ENCODE assay signal across 38 mouse cellular contexts in the genomic region with DNA sequence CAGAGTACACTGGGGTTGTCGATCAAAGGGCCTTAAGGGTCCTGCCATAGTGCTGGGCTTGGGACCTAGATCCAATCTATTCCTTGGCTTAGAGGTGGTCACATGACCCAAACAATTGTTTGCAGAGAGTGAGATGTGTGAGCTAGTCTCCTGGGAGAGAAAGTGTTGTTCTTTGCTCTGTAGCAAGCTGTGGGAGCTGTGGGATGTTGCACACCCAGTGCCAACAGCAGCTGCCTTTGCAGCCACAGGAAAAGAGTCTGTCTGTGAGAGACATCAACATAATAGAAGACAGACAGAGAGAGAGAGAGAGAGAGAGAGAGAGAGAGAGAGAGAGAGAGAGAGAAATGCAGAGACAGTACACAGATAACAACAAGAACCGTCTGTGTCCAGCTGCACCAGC. TPM values are rescaled to one million over a fixed set of nuclear protein-coding genes. Genes with fewer than 3 reads are reported as not detected.
DNase-seq lines count a peak whose midpoint lies in the region; ATAC-seq and TF ChIP-seq lines count a peak whose summit lies in the region.
"Had no signal": no experiment of that assay in that cellular context is flagged by ENCODE, and none has a peak within 500 bp of the region (broad histone marks: within the 10 kb centered on the region; RNA-seq: fewer than 3 reads in every experiment).

No protein-coding gene starts in this region.

- H3K9me3 ChIP-seq in lung, postnatal 0 days (ENCODE audit: low read length), result no peaks in the 10 kb centered on the region
- H3K9me3 ChIP-seq: embryonic facial prominence, embryonic 13.5 days; forebrain, embryonic 10.5 days; G1E; heart, embryonic 13.5 days; kidney, embryonic 15.5 days; limb, embryonic 13.5 days; midbrain, embryonic 13.5 days had no signal

- TF ChIP-seq CTCF in lung, postnatal 0 days (IDR thresholded peaks at IDR 0.05), result no peak

- WGBS in lung, postnatal 0 days, result 49% methylated on average over 2 of the region's 2 CpGs

- H3K4me2 ChIP-seq in lung, postnatal 0 days (replicated peaks; ENCODE audit: low read depth, low read length), result no peak overlapping the region
- H3K4me2 ChIP-seq: embryonic facial prominence, embryonic 13.5 days; heart, embryonic 13.5 days; hindbrain, embryonic 14.5 days; kidney, embryonic 15.5 days; limb, embryonic 13.5 days; liver, embryonic 11.5 days; midbrain, embryonic 13.5 days had no signal

- peak; percentile 71 for ATAC-seq in frontal cortex, adult (ENCODE audit: low TSS enrichment)
- 0 out of 2 replicates have a peak, but pooled peaks have one; percentile 6 for ATAC-seq in lung, postnatal 0 days
- ATAC-seq: midbrain, embryonic 13.5 days had no signal

- TF ChIP-seq EP300 in lung, postnatal 0 days (IDR thresholded peaks at IDR 0.05), result no peak

- H3K9ac ChIP-seq in lung, postnatal 0 days (replicated peaks; ENCODE audit: low read depth), result no peak overlapping the region
- H3K9ac ChIP-seq: embryonic facial prominence, embryonic 13.5 days; forebrain, postnatal 0 days; heart, embryonic 13.5 days; hindbrain, embryonic 14.5 days; kidney, embryonic 15.5 days; limb, embryonic 13.5 days; midbrain, embryonic 13.5 days had no signal

- no peak overlapping the region for H3K4me3 ChIP-seq in lung, postnatal 0 days (ENCODE audit: low read depth, low read length)
- H3K4me3 ChIP-seq: embryonic facial prominence, embryonic 13.5 days; forebrain, embryonic 10.5 days; heart, adult 2 months; heart, embryonic 13.5 days; kidney, embryonic 15.5 days; limb, embryonic 13.5 days; midbrain, embryonic 13.5 days had no signal

- H3K27me3 ChIP-seq in lung, postnatal 0 days (replicated peaks; ENCODE audit: insufficient read depth, low read length), result no peaks in the 10 kb centered on the region
- H3K27me3 ChIP-seq: embryonic facial prominence, embryonic 13.5 days; heart, embryonic 13.5 days; kidney, embryonic 15.5 days; limb, embryonic 13.5 days; midbrain, embryonic 13.5 days had no signal

- DNase-seq in frontal cortex, postnatal 25 days (ENCODE audit: low spot score in 2 of 2), result no peak
- peak; percentile 55 for DNase-seq in layer of hippocampus, adult 9-11 months
- no peak for DNase-seq in layer of hippocampus, postnatal 25 days (ENCODE audit: extremely low spot score in 1 of 2, low spot score in 1 of 2)
- DNase-seq in lung, postnatal 0 days (ENCODE audit: low spot score), result peak; percentile 37
- DNase-seq in lung, postnatal 36 days, result no peak
- DNase-seq in embryo, embryonic 10.5 days (ENCODE audit: low spot score), result no peak
- DNase-seq: adrenal gland, adult 8-10 months; cerebellum, adult 8-10 months; cerebellum, postnatal 36 days; forebrain, postnatal 0 days; gastrocnemius, postnatal 36 days; heart, adult 2 months; heart, postnatal 10 days; kidney, adult 18-20 months; kidney, postnatal 36 days; right cerebral cortex, adult 18-20 months; thymus, adult 18-20 months; thymus, postnatal 25 days had no signal

- H3K4me1 ChIP-seq in lung, postnatal 0 days (ENCODE audit: insufficient read depth, low read depth, low read length), result peaks cover 7% of the 10 kb centered on the region; the same call in 1 of the 2 replicates
- H3K4me1 ChIP-seq: embryonic facial prominence, embryonic 13.5 days; forebrain, embryonic 10.5 days; kidney, embryonic 15.5 days had no signal

- no peaks in the 10 kb centered on the region for H3K36me3 ChIP-seq in lung, postnatal 0 days (ENCODE audit: insufficient read depth, low read length)
- H3K36me3 ChIP-seq: embryonic facial prominence, embryonic 13.5 days; forebrain, embryonic 10.5 days; G1E; heart, embryonic 13.5 days; kidney, embryonic 15.5 days; limb, embryonic 13.5 days; midbrain, embryonic 13.5 days had no signal

- peak overlapping the region; percentile 75 for H3K27ac ChIP-seq in lung, postnatal 0 days (ENCODE audit: low read length)
- H3K27ac ChIP-seq: embryonic facial prominence, embryonic 13.5 days; forebrain, embryonic 10.5 days; heart, adult 2 months; heart, embryonic 13.5 days; hindbrain, embryonic 14.5 days; kidney, embryonic 15.5 days; limb, embryonic 13.5 days; macrophage; midbrain, embryonic 13.5 days had no signal

RNA-seq across cellular contexts. Expression of gene Kcna2, which starts 28.3 kb away (rescaled TPM):
- total RNA-seq in layer of hippocampus, postnatal 25 days (2021), result 10 to 100 TPM; 79.9 to 97.7 TPM
- 0.87 and 0.93 TPM in 2 replicates for polyA plus RNA-seq in lung, postnatal 0 days (2015; fragmentation: Nextera tagmentation; extraction: Ambion mirVana)
- total RNA-seq: hematopoietic stem cell, adult 5-6 weeks; megakaryocyte-erythroid progenitor cell, adult 5-6 weeks had no signal
- polyA plus RNA-seq: forebrain, embryonic 10.5 days; G1E had no signal

RNA-seq across cellular contexts. Expression of gene Kcna10, which starts 53.6 kb away (rescaled TPM):
- total RNA-seq in layer of hippocampus, postnatal 25 days (2021), result not detected
- polyA plus RNA-seq in lung, postnatal 0 days (2015; fragmentation: Nextera tagmentation; extraction: Ambion mirVana), result not detected in 2 replicates
- total RNA-seq: adrenal gland, adult 8-10 months; adrenal gland, postnatal 4 days; forebrain, postnatal 0 days; gastrocnemius, postnatal 36 days; heart, adult 2 months; heart, postnatal 10 days; hematopoietic stem cell, adult 5-6 weeks; layer of hippocampus, adult 8-10 months; left cerebral cortex, adult 18-20 months; megakaryocyte-erythroid progenitor cell, adult 5-6 weeks had no signal
- polyA plus RNA-seq: embryonic facial prominence, embryonic 13.5 days; forebrain, embryonic 10.5 days; forebrain, postnatal 0 days; G1E; heart, adult 2 months; heart, embryonic 13.5 days; hindbrain, embryonic 14.5 days; kidney, embryonic 15.5 days; limb, embryonic 13.5 days; liver, embryonic 11.5 days; liver, embryonic 16.5 days; macrophage; midbrain, embryonic 13.5 days; neural tube, embryonic 14.5 days; spleen, adult 2 months; stomach, postnatal 0 days had no signal

Comparison
In these comparisons a context has a peak if more than half of its experiments do, and no peak if none do; other contexts are left out.
1. DNase-seq: peak in layer of hippocampus, adult 9-11 months (single experiment) and lung, postnatal 0 days (single experiment); none in frontal cortex, postnatal 25 days (0 of 2), layer of hippocampus, postnatal 25 days (0 of 2), lung, postnatal 36 days (single experiment) and embryo, embryonic 10.5 days (single experiment).